Mouse (Mus musculus) embryonic facial prominence, embryonic 11.5 days (tissue): ENCODE measurements at regions not wholly inside any gene's neighbourhood (a gene's known extent, or its start where the extent isn't known, plus 50 kb on each side); places are given as distances from the start of the nearest gene placed in this dataset.
A peak's percentile ranks its signal among the peaks of the same experiment; 100 is the strongest.

Experiments used
- ATAC-seq: fragments of 200-750 bp; cut with Nextera tagmentation; replicated peaks from 2 replicates; pipeline ENCODE4 v1.8.0; 2017; ENCODE audit warnings: low read depth; ENCODE audit not compliant: insufficient number of reproducible peaks, low FRiP score, low TSS enrichment
- DNase-seq: peaks from one replicate; pipeline ENCODE4 v3.0.0-alpha.2; 2015; ENCODE audit warnings: low spot score
- H3K27ac ChIP-seq: fragments of 300-500 bp; sonication (generic); replicated peaks from 2 replicates; pipeline ENCODE4 v1.5.1; 2014; ENCODE audit warnings: mild to moderate bottlenecking, low read depth, low read length, control low read depth
- H3K27me3 ChIP-seq: fragments of 300-500 bp; sonication (generic); 2 replicates; pipeline ENCODE4 v1.6.1; 2014; ENCODE audit warnings: mild to moderate bottlenecking, low read length, moderate library complexity, mixed read lengths; ENCODE audit not compliant: control insufficient read depth, insufficient read depth
- H3K36me3 ChIP-seq: fragments of 300-500 bp; sonication (generic); replicated peaks from 2 replicates; pipeline ENCODE4 v1.6.1; 2014; ENCODE audit warnings: low read depth, mild to moderate bottlenecking, low read length, moderate library complexity, mixed read lengths; ENCODE audit not compliant: control insufficient read depth, insufficient read depth
- H3K4me1 ChIP-seq: fragments of 300-500 bp; sonication (generic); 2 replicates; pipeline ENCODE4 v1.6.1; 2014; ENCODE audit warnings: low read length, mixed read lengths; ENCODE audit not compliant: control insufficient read depth, insufficient read depth
- H3K4me2 ChIP-seq: fragments of 300-500 bp; sonication (generic); 2 replicates; pipeline ENCODE4 v1.6.1; 2014; ENCODE audit warnings: low read depth, mild to moderate bottlenecking, control low read depth, low read length, moderate library complexity
- H3K4me3 ChIP-seq: fragments of 300-500 bp; sonication (generic); 2 replicates; pipeline ENCODE4 v1.5.1; 2014; ENCODE audit warnings: low read depth, low read length, control low read depth
- H3K9ac ChIP-seq: fragments of 300-500 bp; sonication (generic); replicated peaks from 2 replicates; pipeline ENCODE4 v1.6.1; 2014; ENCODE audit warnings: mild to moderate bottlenecking, control low read depth, low read length
- H3K9me3 ChIP-seq: fragments of 300-500 bp; sonication (generic); replicated peaks from 2 replicates; pipeline ENCODE4 v1.6.1; 2016; ENCODE audit warnings: mild to moderate bottlenecking, low read length, inconsistent platforms, mixed read lengths; ENCODE audit not compliant: control insufficient read depth
- WGBS: fragments of 180-500 bp; shearing (Covaris S2); extraction: QIAGEN DNeasy Blood & Tissue Kit; methylation state at CpG from one replicate; pipeline ENCODE4 v1.1.7; 2014; 5-methylcytosine and 5-hydroxymethylcytosine counted together

- Histone ChIP-seq H3K4me2 (no peak overlapping the region), H3K4me3 (no peak overlapping the region), H3K27me3 (no peaks in the 10 kb centered on the region), H3K9ac (no peak overlapping the region), H3K9me3 (no peaks in the 10 kb centered on the region), H3K27ac (no peak overlapping the region), H3K36me3 (peaks cover 2% of the 10 kb centered on the region; the same call in 1 of the 2 replicates), H3K4me1 (no peaks in the 10 kb centered on the region)
- no peak for ATAC-seq
- 79% methylated on average over 1 of the region's 1 CpGs for WGBS
- DNase-seq: no peak
These were observed 222.7 kb downstream of the Ptprc start for GRCm38 (mm10) chr1:137952777-137953176.

GRCm38 (mm10) chr1:137947900-137948299 lies 227.6 kb downstream of the Ptprc start:
- Histone ChIP-seq H3K36me3 (peaks cover 2% of the 10 kb centered on the region; the same call in 1 of the 2 replicates), H3K4me3 (no peak overlapping the region), H3K27ac (no peak overlapping the region), H3K4me2 (no peak overlapping the region), H3K9ac (no peak overlapping the region), H3K4me1 (no peaks in the 10 kb centered on the region), H3K9me3 (no peaks in the 10 kb centered on the region), H3K27me3 (no peaks in the 10 kb centered on the region)
- 63% methylated on average over 1 of the region's 1 CpGs for WGBS
- no peak for DNase-seq
- no peak for ATAC-seq

DNA sequence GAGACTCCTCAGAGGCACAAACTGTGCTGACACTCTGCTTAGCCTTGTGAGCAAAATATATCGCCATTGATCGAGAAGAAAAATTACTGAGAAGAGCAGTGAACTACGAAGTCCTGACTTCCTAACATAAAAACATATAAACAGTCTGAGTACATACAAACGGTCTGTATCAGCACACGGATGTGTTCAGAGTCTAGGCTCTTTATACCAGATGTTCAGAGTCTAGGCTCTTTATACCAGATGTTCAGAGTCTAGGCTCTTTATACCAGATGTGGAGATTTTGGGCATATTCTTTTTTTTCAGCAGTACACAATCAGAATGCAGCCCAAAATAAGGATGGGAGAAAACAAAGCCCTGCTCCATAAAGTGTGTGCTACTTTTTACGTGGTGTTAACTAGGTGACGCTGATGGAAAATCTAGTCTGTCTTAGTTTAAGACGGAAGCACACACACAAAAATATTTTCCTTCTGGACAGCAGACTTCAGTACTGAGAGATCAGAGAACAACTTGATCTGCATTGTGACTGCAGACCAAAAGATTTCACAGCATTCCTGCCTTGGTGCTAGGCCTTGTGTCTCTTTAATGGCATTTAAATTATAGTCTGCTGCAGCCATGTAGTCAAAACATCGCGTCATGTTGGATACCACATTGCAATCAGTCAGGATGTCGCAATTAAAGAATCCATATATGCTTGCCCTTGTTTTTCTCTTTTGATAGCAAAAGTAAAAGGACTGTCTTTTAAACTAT lies 233.6 kb downstream of the Ptprc start:
- Histone ChIP-seq H3K27ac (no peak overlapping the region), H3K27me3 (no peaks in the 10 kb centered on the region), H3K9ac (no peak overlapping the region), H3K36me3 (no peaks in the 10 kb centered on the region), H3K4me1 (no peaks in the 10 kb centered on the region), H3K9me3 (no peaks in the 10 kb centered on the region), H3K4me3 (no peak overlapping the region), H3K4me2 (no peak overlapping the region)
- WGBS: 79% methylated on average over 11 of the region's 11 CpGs
- DNase-seq (no peak), ATAC-seq (no peak)

GRCm38 (mm10) chr1:137935746-137936145 lies 239.8 kb downstream of the Ptprc start:
- Histone ChIP-seq H3K4me2 (no peak overlapping the region), H3K9ac (no peak overlapping the region), H3K36me3 (no peaks in the 10 kb centered on the region; the same call in 1 of the 2 replicates), H3K4me3 (no peak overlapping the region), H3K27me3 (no peaks in the 10 kb centered on the region), H3K4me1 (no peaks in the 10 kb centered on the region), H3K9me3 (no peaks in the 10 kb centered on the region), H3K27ac (no peak overlapping the region)
- WGBS: 88% methylated on average over 4 of the region's 4 CpGs
- ATAC-seq: no peak
- DNase-seq: no peak

DNA sequence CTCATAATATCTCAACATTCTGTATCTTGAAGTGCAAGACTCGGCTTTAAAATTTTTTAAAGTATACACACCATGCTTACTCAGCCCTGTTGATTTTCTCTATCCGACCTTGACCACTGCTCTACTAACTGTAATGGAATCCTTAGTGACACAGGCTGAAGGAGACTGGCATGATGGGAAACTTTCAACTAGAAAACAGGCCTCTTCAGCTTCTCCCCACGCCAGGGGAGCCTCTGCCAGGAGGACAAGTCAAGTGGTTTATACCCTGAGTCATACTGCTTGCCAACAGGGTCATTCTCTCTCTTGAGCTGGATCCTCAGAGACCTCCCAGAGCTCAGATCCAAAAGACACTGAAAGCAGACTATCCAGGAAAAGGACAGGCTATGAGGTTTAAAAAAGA lies 245.7 kb downstream of the Ptprc start:
- ATAC-seq: no peak
- Histone ChIP-seq H3K9me3 (no peaks in the 10 kb centered on the region), H3K4me1 (no peaks in the 10 kb centered on the region), H3K4me3 (no peak overlapping the region), H3K4me2 (no peak overlapping the region), H3K36me3 (no peaks in the 10 kb centered on the region; the same call in none of the 2 replicates), H3K9ac (no peak overlapping the region), H3K27me3 (no peaks in the 10 kb centered on the region), H3K27ac (no peak overlapping the region)
- 87% methylated on average over 3 of the region's 3 CpGs for WGBS
- DNase-seq: no peak

- H3K36me3 ChIP-seq: no peaks in the 10 kb centered on the region; the same call in 1 of the 2 replicates
- H3K27me3 ChIP-seq: no peaks in the 10 kb centered on the region
- 14% methylated on average over 6 of the region's 6 CpGs for WGBS
- peak; percentile 48 for DNase-seq
- H3K4me1 ChIP-seq: no peaks in the 10 kb centered on the region
- H3K9me3 ChIP-seq: no peaks in the 10 kb centered on the region
- no peak overlapping the region for H3K4me3 ChIP-seq
- peak; percentile 37; the same call in 1 of the 2 replicates for ATAC-seq
- peak overlapping the region; percentile 30 for H3K27ac ChIP-seq
- H3K4me2 ChIP-seq: no peak overlapping the region
- H3K9ac ChIP-seq: no peak overlapping the region
These were observed 247.0 kb downstream of the Ptprc start for GRCm38 (mm10) chr1:137928522-137928921.

GRCm38 (mm10) chr1:137927953-137928352 lies 247.6 kb downstream of the Ptprc start:
- Histone ChIP-seq H3K27me3 (no peaks in the 10 kb centered on the region), H3K36me3 (no peaks in the 10 kb centered on the region; the same call in 1 of the 2 replicates), H3K4me2 (no peak overlapping the region), H3K4me3 (no peak overlapping the region), H3K9ac (peak overlapping the region; percentile 29), H3K4me1 (no peaks in the 10 kb centered on the region), H3K9me3 (no peaks in the 10 kb centered on the region), H3K27ac (peak overlapping the region; percentile 30)
- WGBS: 13% methylated on average over 11 of the region's 11 CpGs
- DNase-seq (peak; percentile 81), ATAC-seq (peak; percentile 90)

- DNase-seq (no peak), ATAC-seq (no peak)
- H3K4me3 ChIP-seq: no peak overlapping the region
- no peak overlapping the region for H3K27ac ChIP-seq
- no peak overlapping the region for H3K4me2 ChIP-seq
- H3K4me1 ChIP-seq: no peaks in the 10 kb centered on the region
- no peak overlapping the region for H3K9ac ChIP-seq
- 72% methylated on average over 4 of the region's 4 CpGs for WGBS
- H3K9me3 ChIP-seq: no peaks in the 10 kb centered on the region
- H3K27me3 ChIP-seq: no peaks in the 10 kb centered on the region
- H3K36me3 ChIP-seq: no peaks in the 10 kb centered on the region; the same call in 1 of the 2 replicates
These were observed 249.2 kb downstream of the Ptprc start for GRCm38 (mm10) chr1:137926326-137926725.
